Mouse (Mus musculus) small intestine, adult 2 months (tissue): ENCODE results near the gene Rtn4ip1. TPM values are rescaled to one million over a fixed set of nuclear protein-coding genes. Genes with fewer than 3 reads are reported as not detected.

Source experiments
- H3K27ac ChIP-seq: fragments of 200-500 bp; 2 replicates; pipeline ENCODE4 v1.5.1; 2012; ENCODE audit warnings: low read depth, low read length, control low read depth, inconsistent platforms; ENCODE audit not compliant: insufficient read depth
- H3K27me3 ChIP-seq: fragments of 200-500 bp; 2 replicates; pipeline ENCODE4 v1.6.1; 2012; ENCODE audit warnings: mild to moderate bottlenecking, moderate library complexity, low read length, inconsistent platforms; ENCODE audit not compliant: control insufficient read depth, insufficient read depth
- H3K36me3 ChIP-seq: fragments of 200-500 bp; 2 replicates; pipeline ENCODE4 v1.6.1; 2012; ENCODE audit warnings: mild to moderate bottlenecking, low read length, control low read depth, inconsistent platforms; ENCODE audit not compliant: control insufficient read depth, insufficient read depth
- H3K4me1 ChIP-seq: fragments of 200-500 bp; 2 replicates; pipeline ENCODE4 v1.6.1; 2012; ENCODE audit warnings: low read length, inconsistent platforms, mixed read lengths; ENCODE audit not compliant: control insufficient read depth, insufficient read depth, insufficient read length
- H3K4me3 ChIP-seq: fragments of 200-500 bp; 2 replicates; pipeline ENCODE4 v1.5.1; 2012; ENCODE audit warnings: low read depth, mild to moderate bottlenecking, control low read depth, inconsistent platforms, low read length, moderate library complexity
- CTCF ChIP-seq: fragments of 200-500 bp; IDR thresholded peaks from 2 replicates; pipeline ENCODE4 v1.5.1; 2012; ENCODE audit warnings: low read depth, mild to moderate bottlenecking, control low read depth, inconsistent platforms, low read length, moderate library complexity, mixed read lengths; ENCODE audit not compliant: insufficient replicate concordance, insufficient read length; ENCODE audit errors: extremely low read depth
- POLR2A ChIP-seq: fragments of 200-500 bp; IDR thresholded peaks from 2 replicates; pipeline ENCODE4 v1.6.1; 2012; ENCODE audit warnings: low read depth, mild to moderate bottlenecking, control low read depth, inconsistent platforms, low read length, moderate library complexity
- WGBS: fragments of 180-500 bp; shearing (Covaris S2); methylation state at CpG from one replicate; pipeline ENCODE4 v1.1.7; 2018; 5-methylcytosine and 5-hydroxymethylcytosine counted together
- polyA plus RNA-seq: library from polyadenylated mRNA; depleted of rRNA; stranded (reverse); fragments of >200 nt; gene quantifications from 2 replicates; pipeline ENCODE4 v1.2.3, GENCODE M21; 2012; rRNA removed

Rtn4ip1 gene
- polyA plus RNA-seq, 1 experiment = 5.1 TPM

DNA sequence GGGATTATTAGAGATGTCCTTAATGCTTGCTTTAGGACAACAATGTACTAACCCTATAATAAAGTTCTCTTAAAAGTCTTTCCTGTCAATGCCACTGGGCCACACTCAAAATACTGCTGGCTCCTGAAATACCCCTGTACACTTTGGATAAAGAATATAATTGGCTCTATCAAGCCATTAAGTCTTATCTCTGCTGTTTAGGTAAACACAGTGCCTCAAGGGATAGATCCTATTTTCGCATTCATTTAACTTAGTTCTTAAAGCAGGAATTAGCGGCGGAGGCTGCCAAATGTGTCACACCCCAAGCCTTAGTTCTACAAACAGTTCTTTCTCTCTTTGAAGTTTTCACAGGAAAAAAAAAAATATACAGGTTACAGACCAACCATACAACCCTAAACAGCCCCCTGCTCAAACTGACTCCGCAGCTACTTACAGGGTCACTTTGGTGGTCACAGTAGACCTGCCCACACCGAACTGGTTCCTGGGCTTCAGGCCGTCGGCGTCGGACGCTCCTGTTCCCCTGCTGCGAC is 101.5 kb downstream of the Rtn4ip1 start:
- no peaks in the 10 kb centered on the region; the same call in 1 of the 2 replicates for H3K27me3 ChIP-seq
- WGBS = 2% methylated on average over 11 of the region's 11 CpGs
- H3K4me1 ChIP-seq = peaks cover 5% of the 10 kb centered on the region; the same call in 1 of the 2 replicates
- H3K36me3 ChIP-seq = peaks cover 7% of the 10 kb centered on the region
- H3K4me3 ChIP-seq = peak overlapping the region; percentile 81
- TF ChIP-seq CTCF (no peak), POLR2A (no peak)
- peak overlapping the region; percentile 97 for H3K27ac ChIP-seq

- peak overlapping the region; percentile 81 for H3K4me3 ChIP-seq
- TF ChIP-seq CTCF (no peak), POLR2A (peak; percentile 43; the same call in 1 of the 2 replicates)
- H3K27ac ChIP-seq = peak overlapping the region; percentile 97
- no peaks in the 10 kb centered on the region; the same call in 1 of the 2 replicates for H3K27me3 ChIP-seq
- peaks cover 5% of the 10 kb centered on the region; the same call in 1 of the 2 replicates for H3K4me1 ChIP-seq
- WGBS = under 1% methylated on average over 68 of the region's 68 CpGs
- peaks cover 2% of the 10 kb centered on the region for H3K36me3 ChIP-seq
Observed at GRCm38 (mm10) chr10:44003551-44004151, 102.0 kb downstream of the Rtn4ip1 start.

DNA sequence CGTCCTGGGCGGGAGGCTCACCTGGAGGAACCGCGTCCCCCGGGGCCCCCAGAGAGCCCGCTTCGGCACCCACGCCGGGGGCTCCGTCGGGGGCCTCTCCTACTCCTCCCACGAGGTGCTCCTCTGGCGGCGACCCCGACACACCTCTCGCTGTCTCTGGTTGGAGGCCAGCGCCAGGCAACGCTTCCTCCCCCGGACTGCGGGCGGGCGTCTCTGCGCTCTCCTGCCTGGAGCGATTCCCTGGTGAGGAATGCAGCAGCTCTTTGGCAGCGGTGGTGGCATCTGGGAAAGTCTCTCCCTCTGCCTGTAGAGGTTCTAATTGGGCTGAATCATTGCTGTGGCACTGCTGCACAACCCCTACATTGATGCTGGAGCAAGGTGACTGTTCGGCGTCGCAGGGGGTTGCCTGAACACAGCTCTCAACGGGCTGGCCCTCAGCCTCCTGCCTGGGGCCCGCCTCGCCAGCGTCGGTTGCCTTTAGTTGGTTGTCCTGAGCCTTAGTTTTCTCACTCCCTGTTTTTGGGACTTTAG is 102.7 kb downstream of the Rtn4ip1 start:
- Histone ChIP-seq H3K36me3 (no peaks in the 10 kb centered on the region), H3K4me1 (peaks cover 5% of the 10 kb centered on the region; the same call in 1 of the 2 replicates), H3K4me3 (peak overlapping the region; percentile 81), H3K27me3 (no peaks in the 10 kb centered on the region; the same call in 1 of the 2 replicates), H3K27ac (0 out of 2 replicates have a peak overlapping the region, but pooled peaks have one; percentile 97)
- WGBS = 2% methylated on average over 33 of the region's 33 CpGs
- TF ChIP-seq POLR2A = no peak
- no peak for TF ChIP-seq CTCF

DNA sequence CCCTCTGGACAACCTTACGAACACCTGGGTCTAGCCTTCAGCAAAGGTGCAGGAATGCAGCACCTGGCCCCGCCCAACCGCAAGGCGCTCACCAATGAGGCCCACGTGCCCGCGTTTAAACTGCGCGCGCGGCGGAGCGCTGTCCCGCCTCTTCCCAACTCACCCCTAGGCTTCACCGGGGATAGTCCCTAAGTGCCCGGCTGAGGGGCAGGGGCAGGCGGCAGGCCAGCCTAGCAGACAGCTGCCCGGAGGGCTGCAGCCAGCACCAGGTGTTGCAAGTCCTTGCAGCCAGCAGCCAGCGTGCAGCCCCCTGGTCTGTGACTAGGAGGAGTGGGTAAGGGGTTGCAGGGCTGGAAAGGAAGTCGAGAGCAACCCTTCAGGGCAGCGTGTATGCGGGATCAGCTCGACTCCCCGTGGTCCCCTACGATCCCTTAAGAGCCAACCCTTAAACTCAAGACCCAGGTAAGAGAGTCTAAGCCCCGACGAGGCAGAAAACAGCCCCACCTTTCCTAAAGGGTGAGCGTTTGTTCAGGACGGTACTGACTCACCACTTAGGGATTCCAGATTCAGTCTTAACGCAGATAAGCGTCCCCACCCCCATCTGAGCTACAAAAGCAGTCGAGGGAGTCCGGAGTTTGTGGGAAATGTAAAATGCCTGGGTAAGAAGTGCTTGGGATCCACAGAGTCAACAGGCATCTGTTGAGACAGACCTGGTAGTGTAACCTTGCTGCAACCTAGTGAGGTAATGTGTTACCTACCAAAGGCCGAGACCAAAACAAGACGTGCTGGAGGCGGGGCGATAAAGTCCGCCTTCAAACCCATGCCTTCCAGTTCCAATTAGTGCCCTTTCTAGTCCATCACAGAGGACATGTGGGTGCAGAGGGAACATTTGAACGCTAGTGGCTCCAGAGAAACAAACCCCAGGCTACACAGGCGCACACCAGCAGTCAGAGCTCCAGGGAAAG is 104.4 kb downstream of the Rtn4ip1 start:
- 2% methylated on average over 40 of the region's 40 CpGs for WGBS
- TF ChIP-seq CTCF (no peak), POLR2A (peak; percentile 27; the same call in 1 of the 2 replicates)
- no peaks in the 10 kb centered on the region; the same call in 1 of the 2 replicates for H3K27me3 ChIP-seq
- H3K27ac ChIP-seq = peak overlapping the region; percentile 20; the same call in 1 of the 2 replicates
- no peaks in the 10 kb centered on the region for H3K36me3 ChIP-seq
- peak overlapping the region; percentile 67 for H3K4me3 ChIP-seq
- peaks cover 5% of the 10 kb centered on the region; the same call in 1 of the 2 replicates for H3K4me1 ChIP-seq

Other genes with a start within 250 kb of the Rtn4ip1 start
- gene Qrsl1, start 62 bp upstream of the Rtn4ip1 start, polyA plus RNA-seq = 3.8 and 5.0 TPM in 2 replicates
- 3.8 and 14.8 TPM in 2 replicates for gene Crybg1, start 247.0 kb downstream of the Rtn4ip1 start, polyA plus RNA-seq